Mouse (Mus musculus) heart, embryonic 11.5 days (tissue): Measurements from ENCODE around the gene 9130019O22Rik. TPM values are rescaled to one million over a fixed set of nuclear protein-coding genes. Genes with fewer than 3 reads are reported as not detected.
A peak's percentile ranks its signal among the peaks of the same experiment; 100 is the strongest.
"Not testable (repeated sequence)": the region's sequence is repeated elsewhere in the genome, so short reads cannot be mapped to it uniquely, and the experiment has no call there.

ENCODE experiments used
- ATAC-seq: fragments of 200-750 bp; cut with Nextera tagmentation; replicated peaks from 2 replicates; pipeline ENCODE4 v1.8.0; 2017; ENCODE audit warnings: moderate library complexity; ENCODE audit not compliant: insufficient number of reproducible peaks, low FRiP score, low TSS enrichment
- H3K27ac ChIP-seq: fragments of 300-500 bp; sonication (generic); 2 replicates; pipeline ENCODE4 v1.5.1; 2014; ENCODE audit warnings: mild to moderate bottlenecking, low read depth, low read length
- H3K27me3 ChIP-seq: fragments of 300-500 bp; sonication (generic); 2 replicates; pipeline ENCODE4 v1.6.1; 2014; ENCODE audit warnings: mild to moderate bottlenecking, low read length, mixed read lengths; ENCODE audit not compliant: control insufficient read depth, insufficient read depth
- H3K36me3 ChIP-seq: fragments of 300-500 bp; sonication (generic); 2 replicates; pipeline ENCODE4 v1.6.1; 2014; ENCODE audit warnings: mild to moderate bottlenecking, low read length, moderate library complexity, mixed read lengths; ENCODE audit not compliant: control insufficient read depth, insufficient read depth
- H3K4me1 ChIP-seq: fragments of 300-500 bp; sonication (generic); 2 replicates; pipeline ENCODE4 v1.6.1; 2014; ENCODE audit warnings: low read length; ENCODE audit not compliant: control insufficient read depth, insufficient read depth
- H3K4me2 ChIP-seq: fragments of 300-500 bp; sonication (generic); 2 replicates; pipeline ENCODE4 v1.6.1; 2014; ENCODE audit warnings: mild to moderate bottlenecking, moderate library complexity
- H3K4me3 ChIP-seq: fragments of 300-500 bp; sonication (generic); 2 replicates; pipeline ENCODE4 v1.5.1; 2014; ENCODE audit warnings: low read depth, low read length
- H3K9ac ChIP-seq: fragments of 300-500 bp; sonication (generic); 2 replicates; pipeline ENCODE4 v1.6.1; 2014; ENCODE audit warnings: mild to moderate bottlenecking, low read depth, low read length, moderate library complexity
- H3K9me3 ChIP-seq: fragments of 300-500 bp; sonication (generic); replicated peaks from 2 replicates; pipeline ENCODE4 v1.6.1; 2016; ENCODE audit warnings: low read length; ENCODE audit not compliant: control insufficient read depth
- WGBS: fragments of 180-500 bp; shearing (Covaris S2); extraction: QIAGEN DNeasy Blood & Tissue Kit; methylation state at CpG from one replicate; pipeline ENCODE4 v1.1.7; 2014; ENCODE audit not compliant: insufficient replicate concordance; 5-methylcytosine and 5-hydroxymethylcytosine counted together
- polyA plus RNA-seq: library from polyadenylated mRNA; unstranded; fragments of >200 nt; fragmentation: Nextera tagmentation; extraction: Ambion mirVana; gene quantifications from 2 replicates; pipeline ENCODE4 v1.2.1, GENCODE M21; 2014

9130019O22Rik gene
- polyA plus RNA-seq, 1 experiment from 2014 or later = 3.7 TPM

DNA sequence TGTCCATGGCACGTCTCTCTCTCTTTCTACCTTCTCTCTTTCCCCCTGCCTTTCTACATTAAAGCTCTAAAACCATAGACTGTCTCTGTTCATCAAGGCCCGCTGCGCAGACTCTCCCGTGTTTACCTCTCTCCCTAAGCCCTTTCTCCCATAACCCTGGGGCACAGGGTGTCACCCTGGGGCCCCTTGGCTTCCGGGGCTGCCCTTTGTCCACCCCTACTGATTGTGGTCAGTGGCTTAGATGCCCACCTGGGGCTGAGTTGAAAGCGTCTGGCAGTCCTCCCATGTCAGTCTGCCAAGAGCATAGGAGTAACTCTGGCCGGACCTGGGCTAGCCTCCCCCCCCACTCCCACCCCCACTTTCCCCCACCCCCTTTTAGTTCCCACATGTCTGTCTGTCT, 3.3 kb upstream of the 9130019O22Rik start:
- Histone ChIP-seq H3K4me2 (no peak overlapping the region), H3K9me3 (no peaks in the 10 kb centered on the region), H3K27ac (no peak overlapping the region), H3K9ac (no peak overlapping the region), H3K4me3 (no peak overlapping the region), H3K27me3 (no peaks in the 10 kb centered on the region), H3K36me3 (no peaks in the 10 kb centered on the region), H3K4me1 (peaks cover 13% of the 10 kb centered on the region)
- ATAC-seq = no peak
- WGBS = 75% methylated on average over 7 of the region's 7 CpGs

DNA sequence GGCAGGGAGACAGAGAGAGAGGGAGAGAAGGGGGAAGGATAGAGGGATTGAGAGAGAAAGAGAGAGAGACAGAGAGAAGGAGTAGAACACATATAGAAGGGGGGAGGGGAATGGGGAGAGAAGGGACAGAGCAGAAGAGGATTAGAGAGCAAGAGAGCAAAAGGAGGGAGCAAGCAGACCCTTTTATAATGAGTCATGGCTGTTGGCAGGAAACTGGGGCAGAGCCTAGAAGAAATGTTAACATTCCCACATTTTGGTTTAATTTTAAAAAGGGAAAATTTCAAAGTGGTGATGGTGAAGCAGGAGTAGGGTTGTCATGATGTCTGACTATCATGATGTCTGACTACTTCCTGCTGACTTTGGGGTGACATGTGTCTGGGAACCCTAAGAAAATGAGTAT, 1.2 kb upstream of the 9130019O22Rik start:
- H3K9me3 ChIP-seq, H3K4me1 ChIP-seq, H3K4me3 ChIP-seq, H3K4me2 ChIP-seq, ATAC-seq, H3K27ac ChIP-seq, H3K36me3 ChIP-seq, H3K9ac ChIP-seq, H3K27me3 ChIP-seq: not testable (repeated sequence)

DNA sequence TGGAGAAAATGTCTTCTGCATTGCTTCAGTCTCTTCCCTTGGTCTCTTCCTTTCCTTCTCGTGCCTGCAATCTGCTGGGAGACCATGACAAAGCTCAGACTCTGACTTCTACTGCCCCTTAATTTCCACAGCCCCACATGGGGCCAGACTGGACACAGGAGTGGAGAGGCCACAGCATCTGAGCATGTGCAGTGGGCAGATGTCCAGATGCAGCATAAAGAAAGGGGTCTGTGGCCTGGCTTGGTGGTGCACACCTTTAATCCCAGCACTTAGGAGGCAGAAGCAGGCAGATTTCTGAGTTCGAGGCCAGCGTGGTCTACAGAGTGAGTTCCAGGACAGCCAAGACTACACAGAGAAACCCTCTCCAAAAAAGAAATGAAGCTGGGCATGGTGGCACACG, 1.4 kb downstream of the 9130019O22Rik start:
- H3K4me2 ChIP-seq, H3K4me3 ChIP-seq, ATAC-seq, H3K36me3 ChIP-seq, H3K27ac ChIP-seq, H3K9me3 ChIP-seq, H3K4me1 ChIP-seq, H3K9ac ChIP-seq, H3K27me3 ChIP-seq: not testable (repeated sequence)
- WGBS = 86% methylated on average over 4 of the region's 4 CpGs

DNA sequence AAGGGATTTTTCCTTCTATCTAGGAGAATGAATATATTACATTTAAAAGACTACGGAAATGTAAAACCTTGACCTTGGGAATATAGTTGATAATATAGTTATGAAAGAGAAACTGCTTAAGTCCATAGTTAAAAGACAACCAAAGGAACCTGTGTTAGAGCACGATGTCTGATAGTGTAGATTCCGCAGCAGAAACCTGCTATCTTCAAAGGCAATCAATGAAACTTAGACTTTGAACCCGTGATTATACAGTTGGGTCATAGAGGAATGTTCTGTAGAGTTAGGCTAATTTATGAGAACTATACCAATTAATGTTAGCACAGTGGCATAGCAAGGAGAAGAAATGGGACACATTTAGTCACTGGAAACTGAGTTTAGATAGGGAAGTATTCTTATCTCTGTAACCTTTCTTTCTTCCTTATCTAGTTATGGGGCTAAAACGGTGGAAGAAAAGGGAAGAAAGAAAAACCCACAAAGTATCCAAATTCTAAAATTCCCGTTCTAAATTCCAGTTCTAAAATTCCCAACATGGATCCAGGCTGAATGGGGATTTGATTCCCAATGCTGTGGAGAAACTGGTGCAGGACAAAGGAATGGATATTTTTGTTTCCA, 8.6 kb downstream of the 9130019O22Rik start:
- ATAC-seq = no peak
- Histone ChIP-seq H3K4me2 (no peak overlapping the region), H3K4me3 (no peak overlapping the region), H3K9ac (no peak overlapping the region), H3K4me1 (no peaks in the 10 kb centered on the region), H3K27ac (no peak overlapping the region), H3K36me3 (0 out of 2 replicates have a peak, but pooled peaks cover 3% of the 10 kb centered on the region), H3K9me3 (no peaks in the 10 kb centered on the region), H3K27me3 (no peaks in the 10 kb centered on the region)
- 60% methylated on average over 6 of the region's 6 CpGs for WGBS

DNA sequence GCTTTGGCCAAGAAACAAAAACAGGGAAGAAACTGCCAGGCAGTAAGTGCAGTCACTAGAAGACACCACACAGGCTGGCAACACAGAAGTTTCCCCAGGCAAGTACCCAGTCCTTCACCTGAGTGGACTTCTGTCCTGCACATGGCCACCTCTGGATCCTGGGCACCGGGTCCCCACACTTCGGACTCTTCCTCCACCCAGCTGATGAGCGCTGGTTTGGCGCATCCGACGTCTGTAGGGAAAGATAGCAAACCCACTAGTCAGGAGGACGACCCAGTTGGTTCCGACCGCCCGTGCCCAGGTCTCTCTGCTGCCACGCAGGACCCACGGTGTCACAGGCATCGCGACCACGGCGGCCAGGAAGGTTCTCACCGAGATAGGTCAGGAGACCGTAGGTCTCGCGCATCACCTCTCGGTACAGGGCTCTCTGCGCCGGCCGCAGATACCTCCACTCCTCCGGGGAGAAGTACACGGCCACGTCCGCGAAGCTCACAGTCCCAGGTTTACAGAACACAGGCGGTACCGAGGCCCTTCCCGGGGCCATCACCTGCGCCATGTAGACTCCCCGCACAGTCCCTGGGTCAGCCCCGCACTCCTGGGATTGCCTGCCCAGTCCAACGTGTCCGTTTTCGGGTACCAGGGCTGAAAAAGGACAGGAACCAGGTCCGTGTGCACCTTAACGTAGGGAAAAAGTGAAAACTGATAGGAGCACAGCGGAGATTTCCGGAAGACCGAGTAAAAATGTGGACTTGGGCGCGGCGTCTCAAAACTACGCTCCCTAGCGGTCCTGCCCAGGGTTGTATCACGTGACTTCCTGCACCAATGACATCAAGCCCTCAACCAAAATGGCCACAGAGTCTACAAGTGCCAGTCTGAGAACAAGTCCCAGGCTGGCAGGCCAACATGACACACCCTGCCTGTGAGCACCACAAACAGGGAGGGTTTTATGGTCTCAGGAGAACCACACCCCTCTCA, 11.4 kb downstream of the 9130019O22Rik start, which contains the start of gene Zfp747:
Zfp747 (minus strand) TSS at position 780 of the 975 bp plus-strand sequence.
- Histone ChIP-seq H3K4me3 (peak within 1 kb of the TSS; percentile 73), H3K4me2 (peak within 1 kb of the TSS; percentile 83), H3K9ac (peak within 1 kb of the TSS; percentile 81), H3K27ac (peak within 1 kb of the TSS; percentile 50)
- H3K4me1 ChIP-seq, H3K9me3 ChIP-seq, H3K36me3 ChIP-seq, H3K27me3 ChIP-seq: not testable (repeated sequence)
- ATAC-seq = peak; percentile 93
- 3% methylated on average over 49 of the region's 49 CpGs for WGBS

DNA sequence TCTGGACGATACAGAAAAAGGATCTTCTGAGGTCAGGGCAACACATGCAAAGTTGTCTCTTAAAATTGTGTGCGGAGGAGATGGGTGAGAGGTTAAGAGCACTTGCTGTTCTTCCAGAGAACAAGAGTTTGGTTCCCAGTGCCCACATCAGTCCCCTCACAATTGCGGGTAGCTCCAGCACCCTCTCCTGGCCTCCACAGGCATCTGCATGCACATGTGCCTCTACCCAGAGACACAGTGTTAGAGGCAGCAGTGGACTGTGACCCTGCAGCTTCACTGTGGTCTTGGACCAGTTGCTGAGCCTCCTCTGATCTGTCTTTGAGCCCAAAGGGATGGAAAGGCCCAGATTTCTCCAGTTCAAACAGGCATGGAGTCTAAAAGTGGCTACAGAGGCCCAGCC, 15.1 kb downstream of the 9130019O22Rik start:
- not testable (repeated sequence) for H3K4me3 ChIP-seq, H3K4me2 ChIP-seq
- 77% methylated on average over 3 of the region's 3 CpGs for WGBS

DNA sequence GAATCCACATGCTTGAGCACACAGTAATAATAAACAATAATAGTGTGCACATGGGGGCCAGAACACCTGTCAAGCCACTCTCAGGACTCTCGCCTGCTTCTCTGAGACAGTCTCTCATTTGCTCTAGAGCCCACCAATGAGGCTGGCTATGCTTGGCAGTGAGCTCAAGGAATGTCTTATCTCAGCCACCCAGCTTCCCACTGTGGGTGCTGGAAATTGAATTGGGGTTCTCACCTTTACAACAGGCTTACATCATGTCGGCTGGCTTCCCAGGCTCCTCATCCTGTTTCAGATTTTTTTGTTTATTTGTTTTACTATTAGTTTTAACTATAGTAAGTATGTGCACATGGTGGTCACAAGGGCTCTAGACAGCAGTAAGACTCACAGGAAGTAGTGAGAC, 15.8 kb downstream of the 9130019O22Rik start:
- no peaks in the 10 kb centered on the region for H3K27me3 ChIP-seq
- 0 out of 2 replicates have a peak, but pooled peaks cover 3% of the 10 kb centered on the region for H3K36me3 ChIP-seq
- no peak overlapping the region for H3K9ac ChIP-seq
- 59% methylated on average over 2 of the region's 2 CpGs for WGBS
- H3K4me1 ChIP-seq = no peaks in the 10 kb centered on the region
- no peak overlapping the region for H3K4me3 ChIP-seq
- H3K27ac ChIP-seq = no peak overlapping the region
- no peak for ATAC-seq
- H3K9me3 ChIP-seq = no peaks in the 10 kb centered on the region
- no peak overlapping the region for H3K4me2 ChIP-seq

More for the DNA sequence above, 15.1 kb downstream of the 9130019O22Rik start:
- not testable (repeated sequence) for H3K9ac ChIP-seq, H3K36me3 ChIP-seq, H3K27me3 ChIP-seq, H3K4me1 ChIP-seq, ATAC-seq, H3K9me3 ChIP-seq, H3K27ac ChIP-seq

DNA sequence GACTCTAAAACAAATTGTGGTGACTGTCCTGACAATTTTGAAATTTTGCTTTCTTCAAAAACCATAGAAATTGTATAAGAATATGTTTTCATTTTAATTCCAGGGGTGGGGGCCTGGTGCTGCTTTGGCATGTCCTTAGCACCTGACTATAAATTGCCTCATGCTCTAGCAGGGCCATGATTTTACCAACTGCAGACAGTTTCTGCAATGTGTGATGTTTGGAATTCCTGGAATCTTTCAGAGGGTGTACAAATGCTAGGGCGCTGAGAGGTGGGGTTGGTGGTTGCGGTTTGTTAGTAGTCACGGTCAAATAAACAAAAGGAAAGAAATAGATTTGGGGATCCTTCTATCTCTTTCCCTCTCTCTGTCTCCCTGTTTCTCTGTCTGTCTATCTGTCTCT, 20.7 kb downstream of the 9130019O22Rik start:
- no peak for ATAC-seq

More for the DNA sequence above, 20.7 kb downstream of the 9130019O22Rik start:
- Histone ChIP-seq H3K36me3 (no peaks in the 10 kb centered on the region), H3K9me3 (no peaks in the 10 kb centered on the region), H3K4me1 (no peaks in the 10 kb centered on the region), H3K4me2 (no peak overlapping the region), H3K27me3 (peaks cover 3% of the 10 kb centered on the region; the same call in 1 of the 2 replicates), H3K4me3 (no peak overlapping the region), H3K27ac (no peak overlapping the region), H3K9ac (no peak overlapping the region)
- WGBS = 77% methylated on average over 3 of the region's 3 CpGs
